Mouse (Mus musculus) neural tube, embryonic 11.5 days (tissue): ENCODE measurements around the gene Pcbp4. TPM values are rescaled to one million over a fixed set of nuclear protein-coding genes. Genes with fewer than 3 reads are reported as not detected.

Experiments used
- ATAC-seq: fragments of 200-750 bp; cut with Nextera tagmentation; 2 replicates; pipeline ENCODE4 v1.8.0; 2017; ENCODE audit warnings: moderate number of reproducible peaks, mild to moderate bottlenecking, moderate TSS enrichment, moderate library complexity; ENCODE audit not compliant: insufficient read depth, low FRiP score, low TSS enrichment
- DNase-seq: peaks from one replicate; pipeline ENCODE4 v3.0.0-alpha.2; 2015; ENCODE audit warnings: low spot score
- H3K27ac ChIP-seq: fragments of 300-500 bp; sonication (generic); 2 replicates; pipeline ENCODE4 v1.5.1; 2014; ENCODE audit warnings: low read depth, mild to moderate bottlenecking, low read length
- H3K27me3 ChIP-seq: fragments of 300-500 bp; sonication (generic); 2 replicates; pipeline ENCODE4 v1.6.1; 2014; ENCODE audit warnings: mild to moderate bottlenecking, low read length, mixed read lengths; ENCODE audit not compliant: control insufficient read depth, insufficient read depth
- H3K36me3 ChIP-seq: fragments of 300-500 bp; sonication (generic); 2 replicates; pipeline ENCODE4 v1.6.1; 2014; ENCODE audit warnings: mild to moderate bottlenecking, low read length, moderate library complexity, mixed read lengths; ENCODE audit not compliant: control insufficient read depth, insufficient read depth
- H3K4me1 ChIP-seq: fragments of 300-500 bp; sonication (generic); 2 replicates; pipeline ENCODE4 v1.6.1; 2014; ENCODE audit warnings: low read length, mixed read lengths; ENCODE audit not compliant: control insufficient read depth, insufficient read depth
- H3K4me2 ChIP-seq: fragments of 300-500 bp; sonication (generic); 2 replicates; pipeline ENCODE4 v1.6.1; 2014; ENCODE audit warnings: low read depth, mild to moderate bottlenecking, moderate library complexity
- H3K4me3 ChIP-seq: fragments of 300-500 bp; sonication (generic); 2 replicates; pipeline ENCODE4 v1.5.1; 2014; ENCODE audit warnings: low read depth, low read length
- H3K9ac ChIP-seq: fragments of 300-500 bp; sonication (generic); 2 replicates; pipeline ENCODE4 v1.6.1; 2014; ENCODE audit warnings: mild to moderate bottlenecking, low read length
- H3K9me3 ChIP-seq: fragments of 300-500 bp; sonication (generic); 2 replicates; pipeline ENCODE4 v1.6.1; 2016; ENCODE audit warnings: low read length; ENCODE audit not compliant: control insufficient read depth
- WGBS: fragments of 180-500 bp; shearing (Covaris S2); extraction: QIAGEN DNeasy Blood & Tissue Kit; methylation state at CpG from one replicate; pipeline ENCODE4 v1.1.7; 2014; 5-methylcytosine and 5-hydroxymethylcytosine counted together
- polyA plus RNA-seq: library from polyadenylated mRNA; unstranded; fragments of >200 nt; fragmentation: Nextera tagmentation; extraction: Ambion mirVana; gene quantifications from 2 replicates; pipeline ENCODE4 v1.2.1, GENCODE M21; 2014

The Pcbp4 gene
- polyA plus RNA-seq, 1 experiment from 2014 or later, result 278 TPM

DNA sequence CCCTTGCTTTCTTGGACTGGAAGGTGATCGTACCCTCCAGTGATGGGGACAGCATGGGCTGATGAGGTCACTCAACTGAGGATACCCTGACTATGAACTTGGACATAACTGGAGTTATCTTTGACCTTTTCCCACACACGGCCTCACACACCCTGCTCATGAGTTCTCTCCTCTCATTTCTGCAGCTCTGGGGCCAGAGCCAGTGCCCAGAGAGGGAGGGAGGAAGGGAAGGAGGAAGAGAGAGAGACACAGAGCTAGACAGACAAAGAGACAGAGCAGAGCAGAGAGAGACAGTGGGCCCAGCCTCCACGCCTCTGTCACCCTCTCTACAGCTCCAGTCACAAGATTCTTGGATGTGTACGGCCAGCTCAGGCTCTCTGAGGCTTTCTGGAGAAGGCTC is 19.2 kb downstream of the Pcbp4 start:
- Histone ChIP-seq H3K9ac (no peak overlapping the region), H3K27ac (no peak overlapping the region), H3K9me3 (no peaks in the 10 kb centered on the region), H3K4me1 (peaks cover 9% of the 10 kb centered on the region; the same call in 1 of the 2 replicates), H3K4me2 (no peak overlapping the region), H3K4me3 (no peak overlapping the region), H3K36me3 (no peaks in the 10 kb centered on the region), H3K27me3 (no peaks in the 10 kb centered on the region)
- DNase-seq (peak; percentile 6), ATAC-seq (no peak)
- WGBS, result 68% methylated on average over 4 of the region's 4 CpGs

DNA sequence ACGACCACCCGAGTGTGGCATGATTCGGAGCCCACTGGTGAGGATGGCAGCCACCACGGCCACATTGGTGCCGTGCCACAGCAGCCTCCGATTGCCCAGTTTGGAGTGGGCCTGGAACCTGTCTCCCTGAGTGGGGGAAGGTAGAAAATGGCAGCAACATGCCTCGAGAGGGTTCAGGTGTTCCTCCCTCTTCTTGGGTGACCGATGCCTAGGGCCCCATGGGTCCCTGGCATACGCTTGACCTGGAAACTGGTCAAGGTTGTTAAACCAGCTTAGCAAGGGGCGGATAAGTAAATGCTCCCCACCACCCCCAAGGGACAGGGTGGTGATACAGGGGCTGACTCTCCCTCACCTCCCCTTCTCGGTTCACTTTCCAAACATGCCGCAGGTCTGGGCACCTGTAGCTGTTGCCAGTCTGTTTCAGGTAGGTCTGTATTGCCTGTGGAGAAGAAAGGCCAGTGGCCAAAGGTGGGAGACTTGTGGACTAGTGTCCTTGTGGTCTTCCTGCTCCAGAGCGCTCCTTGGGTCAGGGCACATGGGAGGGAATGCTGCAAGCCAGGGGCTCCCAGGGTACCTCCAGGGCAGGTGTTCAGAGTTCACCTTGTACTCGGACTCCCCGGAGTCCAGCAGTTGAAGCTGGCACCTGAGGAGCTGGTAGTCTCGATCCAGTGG is 20.1 kb downstream of the Pcbp4 start:
- 90% methylated on average over 16 of the region's 16 CpGs for WGBS
- Histone ChIP-seq H3K9me3 (no peaks in the 10 kb centered on the region), H3K36me3 (no peaks in the 10 kb centered on the region), H3K27me3 (no peaks in the 10 kb centered on the region), H3K9ac (no peak overlapping the region), H3K27ac (no peak overlapping the region), H3K4me3 (no peak overlapping the region), H3K4me2 (no peak overlapping the region), H3K4me1 (peaks cover 16% of the 10 kb centered on the region)
- DNase-seq, result no peak
- no peak for ATAC-seq

DNA sequence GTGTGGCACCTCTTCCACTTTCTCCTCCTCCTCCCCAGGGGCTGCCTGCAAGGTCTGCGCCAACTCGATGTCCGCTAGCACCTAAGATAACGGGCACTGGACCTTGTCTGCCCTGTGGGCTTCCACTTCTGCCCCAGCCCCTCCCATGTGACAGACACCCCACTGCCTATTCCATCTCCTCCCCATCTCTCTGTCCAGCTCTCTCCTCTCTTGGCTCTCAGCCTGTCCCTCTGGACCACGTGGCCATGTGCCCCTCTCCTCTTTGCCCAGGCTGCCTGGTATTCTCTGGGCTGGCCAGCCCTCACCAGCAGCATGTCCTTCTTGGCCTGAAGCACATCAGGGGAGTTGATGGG is 20.6 kb downstream of the Pcbp4 start:
- DNase-seq (peak; percentile 9), ATAC-seq (no peak)
- peaks cover 17% of the 10 kb centered on the region for H3K4me1 ChIP-seq
- no peaks in the 10 kb centered on the region for H3K36me3 ChIP-seq
- H3K27ac ChIP-seq, result no peak overlapping the region
- H3K9me3 ChIP-seq, result no peaks in the 10 kb centered on the region
- no peaks in the 10 kb centered on the region for H3K27me3 ChIP-seq
- 80% methylated on average over 5 of the region's 5 CpGs for WGBS
- H3K9ac ChIP-seq, result no peak overlapping the region
- no peak overlapping the region for H3K4me3 ChIP-seq
- H3K4me2 ChIP-seq, result no peak overlapping the region

DNA sequence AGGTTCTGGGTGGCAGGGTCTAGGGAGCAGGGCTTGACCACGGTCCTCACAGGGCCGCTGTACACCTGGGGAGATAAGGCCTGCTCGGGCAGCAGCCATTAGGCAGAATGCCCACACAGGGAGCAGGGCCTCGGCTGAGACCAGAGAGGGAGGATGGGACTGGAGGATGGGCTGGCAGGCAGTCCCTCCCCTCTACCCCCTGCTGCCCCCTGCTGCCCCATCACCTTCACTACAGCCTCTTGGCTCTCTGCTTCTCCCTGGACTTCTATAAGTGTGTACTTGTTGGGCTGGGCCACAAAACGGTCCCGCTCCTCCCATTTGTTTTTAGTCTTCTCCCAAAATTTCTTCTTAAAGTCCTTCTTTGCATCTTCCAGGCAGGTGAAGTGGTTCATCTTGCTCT is 21.4 kb downstream of the Pcbp4 start:
- Histone ChIP-seq H3K9ac (peak overlapping the region; percentile 24; the same call in 1 of the 2 replicates), H3K4me3 (no peak overlapping the region), H3K27me3 (no peaks in the 10 kb centered on the region), H3K27ac (no peak overlapping the region), H3K4me1 (peaks cover 17% of the 10 kb centered on the region), H3K9me3 (no peaks in the 10 kb centered on the region), H3K4me2 (no peak overlapping the region), H3K36me3 (no peaks in the 10 kb centered on the region)
- 2% methylated on average over 6 of the region's 6 CpGs for WGBS
- peak; percentile 77 for DNase-seq
- ATAC-seq, result no peak

DNA sequence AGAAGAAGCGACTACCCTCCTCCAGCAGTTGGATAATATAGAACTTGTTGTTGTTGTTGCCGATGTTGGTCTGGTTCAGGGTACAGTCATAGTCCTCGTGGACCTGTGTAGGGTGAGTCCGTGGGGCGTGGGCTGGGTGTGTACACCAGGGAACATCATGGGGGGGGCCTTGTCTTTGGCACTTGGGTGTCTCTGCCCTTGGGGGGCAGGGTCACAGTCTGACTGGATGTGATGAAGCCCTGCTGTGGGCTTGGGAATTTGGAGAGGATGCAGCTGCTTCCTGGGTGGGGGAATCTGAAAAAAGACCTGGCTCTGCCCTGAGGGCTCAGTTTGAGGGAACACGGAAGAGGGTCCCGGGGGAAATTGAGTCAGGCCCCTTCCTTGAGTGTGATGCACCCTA is 22.0 kb downstream of the Pcbp4 start:
- no peaks in the 10 kb centered on the region for H3K27me3 ChIP-seq
- no peaks in the 10 kb centered on the region for H3K9me3 ChIP-seq
- no peak for DNase-seq
- no peak overlapping the region for H3K9ac ChIP-seq
- no peak overlapping the region for H3K4me3 ChIP-seq
- ATAC-seq, result no peak
- peaks cover 17% of the 10 kb centered on the region for H3K4me1 ChIP-seq
- H3K36me3 ChIP-seq, result no peaks in the 10 kb centered on the region
- no peak overlapping the region for H3K4me2 ChIP-seq
- no peak overlapping the region for H3K27ac ChIP-seq
- WGBS, result 64% methylated on average over 7 of the region's 7 CpGs

DNA sequence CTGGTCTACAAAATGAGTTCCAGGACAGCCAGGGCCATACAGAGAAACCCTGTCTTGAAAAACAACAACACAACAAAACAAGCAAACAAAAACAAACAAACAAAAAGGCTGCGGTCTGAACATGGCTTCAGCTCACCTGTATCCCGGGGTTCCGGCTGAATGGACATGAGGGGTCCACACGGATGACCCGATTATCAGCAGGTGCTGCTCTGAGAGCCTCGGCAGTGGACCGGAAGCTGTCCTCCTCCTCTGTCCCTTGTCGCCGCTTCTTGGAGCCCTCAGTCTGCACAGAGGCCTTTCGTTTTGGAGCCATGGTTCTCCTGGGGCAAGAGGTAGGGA is 22.5 kb downstream of the Pcbp4 start, which contains the start of gene Rrp9:
Gene Rrp9, plus strand, starts transcription at position 301 of the 339 bp plus-strand sequence.
- Histone ChIP-seq H3K9ac (peak within 1 kb of the TSS; percentile 12; the same call in 1 of the 2 replicates), H3K4me2 (peak within 1 kb of the TSS; percentile 3; the same call in 1 of the 2 replicates), H3K9me3 (no peaks in the 10 kb centered on the region), H3K4me1 (peaks cover 17% of the 10 kb centered on the region), H3K27me3 (no peaks in the 10 kb centered on the region), H3K27ac (no peak within 1 kb of the TSS), H3K4me3 (no peak within 1 kb of the TSS), H3K36me3 (no peaks in the 10 kb centered on the region)
- ATAC-seq, result no peak
- WGBS, result 89% methylated on average over 10 of the region's 10 CpGs
- DNase-seq, result no peak

DNA sequence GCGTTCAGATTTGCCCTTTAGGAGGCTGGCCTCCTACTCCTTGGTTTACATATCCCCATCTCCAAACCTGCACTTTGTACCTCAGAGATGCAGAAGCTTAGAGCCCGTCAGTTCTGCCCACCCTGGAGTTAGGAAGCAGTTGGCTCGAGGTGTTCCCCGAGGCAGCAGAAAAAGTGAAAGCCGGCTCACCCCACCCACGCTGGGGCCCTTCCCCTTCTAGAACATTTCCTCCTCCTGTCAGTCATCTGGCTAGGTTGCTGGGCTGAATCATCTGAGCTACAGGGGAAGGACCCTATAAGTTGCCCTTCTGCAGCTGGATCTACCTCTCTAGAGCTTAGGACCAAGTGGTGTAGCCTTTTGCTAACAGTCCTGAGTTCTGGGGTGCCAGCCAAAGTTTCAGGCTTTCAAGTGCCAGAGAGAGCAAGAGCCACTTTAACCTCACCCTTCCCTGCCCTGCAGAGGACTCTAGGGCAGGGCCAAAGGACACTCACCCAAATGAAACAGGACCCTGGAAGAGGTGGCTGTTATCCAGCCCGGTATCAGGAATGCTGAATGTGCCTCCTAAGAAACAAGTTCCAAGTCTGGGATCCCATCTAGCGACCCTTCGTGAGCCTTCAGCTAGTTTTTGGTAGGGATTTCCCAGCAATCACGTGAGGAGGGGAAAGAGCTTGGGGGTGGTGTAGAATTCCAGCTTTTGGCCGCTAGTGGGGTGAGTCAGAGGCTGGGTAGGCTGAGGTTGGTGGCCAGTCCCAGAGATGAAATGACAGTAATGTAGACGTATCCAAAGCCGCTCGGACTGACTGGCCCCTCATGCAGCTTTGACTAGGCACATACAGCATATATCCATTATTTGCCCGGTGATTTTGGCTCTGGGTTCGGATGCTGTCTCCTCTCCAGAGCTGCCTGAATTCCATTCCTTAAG is 23.2 kb downstream of the Pcbp4 start:
- no peak for DNase-seq
- ATAC-seq, result peak; percentile 42; the same call in 1 of the 2 replicates
- Histone ChIP-seq H3K9ac (peak overlapping the region; percentile 12; the same call in 1 of the 2 replicates), H3K4me3 (no peak overlapping the region), H3K27me3 (no peaks in the 10 kb centered on the region), H3K4me1 (peaks cover 17% of the 10 kb centered on the region), H3K27ac (no peak overlapping the region), H3K36me3 (no peaks in the 10 kb centered on the region), H3K9me3 (no peaks in the 10 kb centered on the region), H3K4me2 (peak overlapping the region; percentile 3; the same call in 1 of the 2 replicates)
- 41% methylated on average over 16 of the region's 16 CpGs for WGBS

DNA sequence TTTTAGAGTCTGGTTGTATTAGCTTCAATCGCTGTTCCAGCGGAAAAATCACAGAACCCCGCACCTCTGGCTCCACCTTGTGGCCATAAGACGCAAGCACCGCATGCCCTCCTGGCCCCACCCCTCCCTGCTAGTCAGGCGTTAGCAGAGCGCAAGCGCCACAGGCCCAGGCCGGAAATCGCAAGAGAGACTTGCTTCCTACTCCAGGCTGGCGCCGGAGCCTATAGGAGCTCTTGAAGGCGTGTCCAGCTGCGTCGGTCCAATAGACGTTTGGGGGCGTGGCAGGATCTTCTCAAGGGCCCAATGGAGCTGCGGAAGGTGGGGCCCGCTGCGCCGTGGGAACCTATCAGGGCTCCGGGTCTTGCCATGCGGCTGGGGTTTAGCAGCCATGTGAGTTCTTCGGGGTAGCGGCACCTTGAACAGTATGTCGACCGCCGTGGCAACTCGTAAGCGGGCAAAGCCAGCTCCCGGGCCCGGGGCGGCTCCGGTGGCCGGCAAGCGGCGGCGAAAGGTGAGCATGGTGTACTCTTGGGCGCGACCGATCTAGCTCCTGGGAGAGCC is 23.9 kb downstream of the Pcbp4 start, which contains the start of gene Parp3:
Gene Parp3, minus strand, starts transcription at position 26 of the 561 bp plus-strand sequence.
- Histone ChIP-seq H3K27me3 (no peaks in the 10 kb centered on the region), H3K4me3 (peak within 1 kb of the TSS; percentile 73), H3K9ac (peak within 1 kb of the TSS; percentile 75), H3K4me1 (peaks cover 13% of the 10 kb centered on the region), H3K9me3 (no peaks in the 10 kb centered on the region), H3K27ac (no peak within 1 kb of the TSS), H3K36me3 (no peaks in the 10 kb centered on the region), H3K4me2 (peak within 1 kb of the TSS; percentile 92)
- under 1% methylated on average over 41 of the region's 41 CpGs for WGBS
- DNase-seq (peak; percentile 99), ATAC-seq (peak; percentile 96)
